Mouse (Mus musculus): ENCODE data around the gene Gpr171. TPM values are rescaled to one million over a fixed set of nuclear protein-coding genes. Genes with fewer than 3 reads are reported as not detected.
"Not testable (repeated sequence)": the region's sequence is repeated elsewhere in the genome, so short reads cannot be mapped to it uniquely, and the experiment has no call there.

Gpr171 gene
- polyA plus RNA-seq (2016; fragmentation: Nextera tagmentation; extraction: Ambion mirVana), result 1.0 and 1.2 TPM in 2 replicates

GRCm38 (mm10) chr3:59101218-59101986 lies at the start of gene Gpr171:
TSS of gene Gpr171 (minus strand) at chr3:59101821.
- Histone ChIP-seq H3K4me3 (no peak within 1 kb of the TSS), H3K4me1 (0 out of 2 replicates have a peak, but pooled peaks cover 4% of the 10 kb centered on the region), H3K27me3 (ENCODE audit: low read depth, poor library complexity, severe bottlenecking) (no peaks in the 10 kb centered on the region), H3K9me3 (replicated peaks) (no peaks in the 10 kb centered on the region), H3K36me3 (no peaks in the 10 kb centered on the region), H3K27ac (replicated peaks) (no peak within 1 kb of the TSS)
- WGBS, result 89% methylated on average over 6 of the region's 6 CpGs
- DNase-seq (ENCODE audit: low spot score), result no peak

- H3K36me3 ChIP-seq, result no peaks in the 10 kb centered on the region
- no peak for DNase-seq (ENCODE audit: low spot score)
- no peaks in the 10 kb centered on the region for H3K27me3 ChIP-seq (ENCODE audit: low read depth, poor library complexity, severe bottlenecking)
- H3K27ac ChIP-seq (replicated peaks), result no peak overlapping the region
- H3K4me1 ChIP-seq, result no peaks in the 10 kb centered on the region
- H3K4me3 ChIP-seq, result no peak overlapping the region
- no peaks in the 10 kb centered on the region for H3K9me3 ChIP-seq (replicated peaks)
- 96% methylated on average over 2 of the region's 2 CpGs for WGBS
Measured at GRCm38 (mm10) chr3:59150624-59151023, 49.0 kb upstream of the Gpr171 start.

DNA sequence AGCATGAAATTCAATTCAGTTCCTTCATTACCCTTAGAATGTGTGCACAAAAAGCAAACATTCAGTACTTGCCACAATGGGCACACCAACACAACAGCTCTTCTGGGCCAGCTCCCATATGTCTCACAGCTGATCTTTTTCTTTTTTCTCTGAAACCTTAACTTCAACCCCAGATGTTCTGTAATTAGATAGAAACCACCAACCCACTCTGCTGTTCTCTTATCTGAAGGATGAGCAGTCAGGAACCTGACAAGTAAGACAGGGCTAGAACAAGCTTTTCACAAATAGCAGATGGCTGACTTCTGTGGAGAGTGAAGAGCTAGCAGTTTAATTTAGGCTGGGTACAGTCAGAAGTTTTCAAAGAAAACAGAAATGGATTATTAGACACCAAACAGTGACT lies 48.0 kb upstream of the Gpr171 start:
- H3K27ac ChIP-seq (replicated peaks), result no peak overlapping the region
- H3K9me3 ChIP-seq (replicated peaks), result no peaks in the 10 kb centered on the region
- H3K36me3 ChIP-seq, result no peaks in the 10 kb centered on the region
- H3K4me1 ChIP-seq, result no peaks in the 10 kb centered on the region
- H3K27me3 ChIP-seq (ENCODE audit: low read depth, poor library complexity, severe bottlenecking), result no peaks in the 10 kb centered on the region
- H3K4me3 ChIP-seq, result no peak overlapping the region
- no peak for DNase-seq (ENCODE audit: low spot score)

GRCm38 (mm10) chr3:59145194-59145593 lies 43.6 kb upstream of the Gpr171 start:
- H3K4me3 ChIP-seq, result no peak overlapping the region
- WGBS, result 83% methylated on average over 5 of the region's 5 CpGs
- H3K27ac ChIP-seq (replicated peaks), result no peak overlapping the region
- H3K9me3 ChIP-seq (replicated peaks), result no peaks in the 10 kb centered on the region
- H3K4me1 ChIP-seq, result no peaks in the 10 kb centered on the region
- DNase-seq (ENCODE audit: low spot score), result no peak
- no peaks in the 10 kb centered on the region for H3K36me3 ChIP-seq
- H3K27me3 ChIP-seq (ENCODE audit: low read depth, poor library complexity, severe bottlenecking), result no peaks in the 10 kb centered on the region

DNA sequence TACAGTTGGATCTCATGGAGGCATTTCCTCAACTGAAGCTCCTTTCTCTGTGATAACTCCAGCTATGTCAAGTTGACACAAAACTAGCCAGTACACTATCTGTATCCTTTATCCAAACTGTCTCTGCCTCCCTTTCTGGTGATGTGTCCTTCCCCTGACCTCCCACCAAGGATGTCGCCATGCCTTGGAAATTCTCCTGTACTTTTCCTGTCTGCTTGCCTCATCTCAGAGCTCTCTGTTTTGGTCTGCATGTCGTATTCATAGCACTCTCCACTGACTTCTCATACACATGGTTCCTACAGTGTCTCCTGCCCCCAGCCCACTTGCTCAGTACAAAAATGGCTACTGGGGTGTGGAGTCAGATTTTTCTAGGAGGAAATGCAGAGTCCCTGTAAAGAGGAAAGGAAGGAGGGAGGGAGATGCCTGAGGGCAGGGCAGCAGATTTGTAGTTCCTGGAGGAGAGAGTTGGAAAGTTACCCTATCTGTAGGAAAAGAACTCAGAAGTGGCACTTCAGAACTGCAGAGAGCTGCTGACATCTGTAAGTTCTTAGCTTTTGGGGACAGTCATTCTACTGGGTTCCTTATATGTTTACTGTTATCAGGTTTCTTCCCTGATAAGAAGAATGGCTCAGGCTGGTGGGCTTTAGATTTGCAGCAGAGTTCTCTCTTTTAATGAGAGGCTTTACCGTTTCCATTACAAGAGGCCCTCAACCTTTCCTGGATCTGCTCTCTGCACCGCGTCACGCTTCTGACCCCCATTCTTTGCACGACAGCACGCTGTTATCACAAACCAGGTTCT lies 40.1 kb upstream of the Gpr171 start:
- no peaks in the 10 kb centered on the region for H3K9me3 ChIP-seq (replicated peaks)
- no peak overlapping the region for H3K4me3 ChIP-seq
- no peaks in the 10 kb centered on the region for H3K36me3 ChIP-seq
- 75% methylated on average over 8 of the region's 8 CpGs for WGBS
- H3K27ac ChIP-seq (replicated peaks), result no peak overlapping the region
- no peaks in the 10 kb centered on the region for H3K27me3 ChIP-seq (ENCODE audit: low read depth, poor library complexity, severe bottlenecking)
- H3K4me1 ChIP-seq, result no peaks in the 10 kb centered on the region
- DNase-seq (ENCODE audit: low spot score), result no peak

DNA sequence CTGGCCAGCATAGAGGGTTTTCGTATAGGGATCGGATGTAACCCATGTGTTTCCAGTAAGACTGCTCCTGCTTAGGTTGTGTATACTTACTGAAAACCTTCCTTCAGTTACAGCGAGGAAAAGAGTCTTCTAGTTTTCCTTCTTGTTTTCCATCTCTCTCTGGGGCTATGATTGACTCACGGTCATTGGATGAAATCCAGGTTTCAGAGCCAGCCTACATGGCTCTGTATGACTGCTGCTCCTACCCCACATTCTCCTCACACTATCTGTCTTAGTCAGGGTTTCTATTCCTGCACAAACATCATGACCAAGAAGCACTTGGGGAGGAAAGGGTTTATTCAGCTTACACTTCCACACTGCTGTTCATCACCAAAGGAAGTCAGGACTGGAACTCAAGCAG lies 39.3 kb upstream of the Gpr171 start:
- not testable (repeated sequence) for H3K27me3 ChIP-seq (ENCODE audit: low read depth, poor library complexity, severe bottlenecking); H3K9me3 ChIP-seq (replicated peaks); H3K36me3 ChIP-seq; H3K4me3 ChIP-seq; H3K27ac ChIP-seq (replicated peaks); DNase-seq (ENCODE audit: low spot score); H3K4me1 ChIP-seq
- 95% methylated on average over 4 of the region's 4 CpGs for WGBS

GRCm38 (mm10) chr3:59140115-59140514 lies 38.5 kb upstream of the Gpr171 start:
- WGBS, result 84% methylated on average over 2 of the region's 2 CpGs
- Histone ChIP-seq H3K4me3 (no peak overlapping the region), H3K36me3 (no peaks in the 10 kb centered on the region), H3K4me1 (peaks cover 6% of the 10 kb centered on the region), H3K27ac (replicated peaks) (no peak overlapping the region), H3K27me3 (ENCODE audit: low read depth, poor library complexity, severe bottlenecking) (no peaks in the 10 kb centered on the region), H3K9me3 (replicated peaks) (no peaks in the 10 kb centered on the region)
- no peak for DNase-seq (ENCODE audit: low spot score)

GRCm38 (mm10) chr3:59139651-59140051 lies 38.0 kb upstream of the Gpr171 start:
- Histone ChIP-seq H3K27me3 (ENCODE audit: low read depth, poor library complexity, severe bottlenecking) (no peaks in the 10 kb centered on the region), H3K4me3 (no peak overlapping the region), H3K4me1 (peaks cover 6% of the 10 kb centered on the region), H3K9me3 (replicated peaks) (no peaks in the 10 kb centered on the region), H3K36me3 (no peaks in the 10 kb centered on the region), H3K27ac (replicated peaks) (no peak overlapping the region)
- DNase-seq (ENCODE audit: low spot score), result no peak

DNA sequence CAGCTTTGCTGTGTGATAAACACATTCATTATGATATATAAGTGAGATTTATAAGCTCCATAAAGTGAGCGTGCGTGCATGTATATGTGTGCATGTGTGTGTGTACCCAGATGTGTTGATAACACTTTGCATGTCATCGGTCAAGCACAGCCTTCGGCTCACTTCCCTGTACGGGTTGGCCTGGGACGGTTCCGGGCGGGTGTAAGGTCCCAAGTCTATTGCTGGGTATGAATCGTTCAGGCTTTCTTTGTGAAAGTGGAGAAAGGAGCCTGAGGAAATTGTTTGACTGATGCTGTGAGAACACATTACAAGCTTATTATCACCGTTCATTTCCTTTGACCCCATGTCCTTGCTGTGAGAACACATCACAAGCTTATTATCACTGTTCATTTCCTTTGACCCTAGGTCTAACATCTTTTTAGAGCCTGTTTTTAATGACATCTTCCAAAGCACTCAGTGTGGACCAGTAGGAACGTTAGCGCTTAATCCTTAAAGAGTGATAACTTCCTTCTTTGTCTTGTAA lies 37.4 kb upstream of the Gpr171 start:
- H3K4me1 ChIP-seq, result peaks cover 6% of the 10 kb centered on the region
- H3K36me3 ChIP-seq, result no peaks in the 10 kb centered on the region
- no peak overlapping the region for H3K27ac ChIP-seq (replicated peaks)
- WGBS, result 85% methylated on average over 12 of the region's 12 CpGs
- H3K9me3 ChIP-seq (replicated peaks), result no peaks in the 10 kb centered on the region
- no peaks in the 10 kb centered on the region for H3K27me3 ChIP-seq (ENCODE audit: low read depth, poor library complexity, severe bottlenecking)
- DNase-seq (ENCODE audit: low spot score), result no peak
- H3K4me3 ChIP-seq, result no peak overlapping the region

- 74% methylated on average over 5 of the region's 5 CpGs for WGBS
- Histone ChIP-seq H3K4me1 (peaks cover 6% of the 10 kb centered on the region), H3K4me3 (no peak overlapping the region), H3K36me3 (peaks cover 2% of the 10 kb centered on the region; the same call in 1 of the 2 replicates), H3K27me3 (ENCODE audit: low read depth, poor library complexity, severe bottlenecking) (no peaks in the 10 kb centered on the region), H3K9me3 (replicated peaks) (no peaks in the 10 kb centered on the region), H3K27ac (replicated peaks) (no peak overlapping the region; the same call in 1 of the 2 replicates)
- DNase-seq (ENCODE audit: low spot score), result no peak
Measured at GRCm38 (mm10) chr3:59135911-59136653, 34.5 kb upstream of the Gpr171 start.

DNA sequence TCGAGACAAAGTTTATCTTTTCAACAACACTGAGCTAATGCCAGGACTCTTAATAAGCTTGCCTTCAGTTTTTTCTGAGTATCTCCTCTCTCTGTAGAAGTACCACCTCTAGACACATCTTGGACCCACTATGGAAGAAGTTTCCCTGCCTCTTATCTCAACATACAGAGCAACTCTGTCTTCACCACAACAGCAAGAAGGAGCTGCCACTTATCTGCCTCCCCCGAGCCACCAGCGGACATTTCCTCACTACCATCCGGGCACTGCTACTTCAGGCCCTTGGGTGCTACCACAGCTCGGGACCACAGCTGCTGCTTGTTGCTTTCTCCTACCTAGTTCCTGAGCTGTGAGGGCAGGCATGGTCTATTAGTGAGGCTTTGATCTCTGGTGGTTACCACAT lies 31.6 kb upstream of the Gpr171 start:
- Histone ChIP-seq H3K36me3 (peaks cover 2% of the 10 kb centered on the region; the same call in 1 of the 2 replicates), H3K27me3 (ENCODE audit: low read depth, poor library complexity, severe bottlenecking) (no peaks in the 10 kb centered on the region), H3K9me3 (replicated peaks) (no peaks in the 10 kb centered on the region), H3K4me3 (no peak overlapping the region), H3K4me1 (peaks cover 6% of the 10 kb centered on the region), H3K27ac (replicated peaks) (no peak overlapping the region)
- no peak for DNase-seq (ENCODE audit: low spot score)
- 89% methylated on average over 5 of the region's 5 CpGs for WGBS

DNA sequence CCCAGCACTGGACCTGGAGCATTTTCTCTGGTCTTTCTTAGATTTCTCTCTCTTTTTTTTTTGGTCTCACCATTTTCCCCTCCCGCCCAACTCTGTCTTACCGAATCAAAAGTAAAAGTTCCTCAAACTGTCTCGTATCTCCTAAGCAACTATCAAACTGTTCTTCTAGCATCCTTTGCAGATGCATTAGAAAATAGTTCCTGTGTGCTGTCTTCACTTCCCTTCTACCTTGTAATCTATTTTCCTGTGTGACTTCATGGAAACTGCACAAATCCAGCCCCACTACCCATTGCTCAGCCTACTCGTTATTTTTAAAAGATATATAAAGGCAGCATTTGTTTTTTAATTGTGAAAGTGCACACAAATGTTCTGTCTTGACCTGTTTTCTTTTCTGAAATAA lies 30.3 kb upstream of the Gpr171 start:
- no peak overlapping the region for H3K27ac ChIP-seq (replicated peaks)
- H3K4me3 ChIP-seq, result no peak overlapping the region
- H3K4me1 ChIP-seq, result peaks cover 6% of the 10 kb centered on the region
- no peaks in the 10 kb centered on the region for H3K9me3 ChIP-seq (replicated peaks)
- no peaks in the 10 kb centered on the region for H3K27me3 ChIP-seq (ENCODE audit: low read depth, poor library complexity, severe bottlenecking)
- no peak for DNase-seq (ENCODE audit: low spot score)
- WGBS, result 91% methylated on average over 4 of the region's 4 CpGs
- H3K36me3 ChIP-seq, result peaks cover 2% of the 10 kb centered on the region; the same call in 1 of the 2 replicates

Measured in midbrain, embryonic 10.5 days (tissue).